ENCODE assay signal across 10 mouse cellular contexts in genomic region chr16:45810829-45811326, GRCm38 (mm10).
DNase-seq lines count a peak whose midpoint lies in the region; ATAC-seq and TF ChIP-seq lines count a peak whose summit lies in the region.
"Had no signal": no experiment of that assay in that cellular context is flagged by ENCODE, and none has a peak within 500 bp of the region (broad histone marks: within the 10 kb centered on the region; RNA-seq: fewer than 3 reads in every experiment).

No protein-coding gene starts in this region.

- H3K4me3 ChIP-seq in left cerebral cortex, adult 2 months = no peak overlapping the region
- no peak overlapping the region for H3K4me3 ChIP-seq in stomach, embryonic 14.5 days (ENCODE audit: low read depth, low read length)
- H3K4me3 ChIP-seq in hindbrain, postnatal 0 days (ENCODE audit: low read length) = no peak overlapping the region

- H3K9ac ChIP-seq in stomach, embryonic 14.5 days (replicated peaks; ENCODE audit: low read depth, low read length) = no peak overlapping the region
- no peak overlapping the region for H3K9ac ChIP-seq in hindbrain, postnatal 0 days (replicated peaks; ENCODE audit: low read length)

- no peak overlapping the region for H3K4me2 ChIP-seq in stomach, embryonic 14.5 days (replicated peaks; ENCODE audit: low read depth, low read length)
- H3K4me2 ChIP-seq in hindbrain, postnatal 0 days (ENCODE audit: low read depth, low read length) = no peak overlapping the region

- peaks cover 9% of the 10 kb centered on the region; the same call in 1 of the 2 replicates for H3K36me3 ChIP-seq in stomach, embryonic 14.5 days (ENCODE audit: control insufficient read depth, insufficient read depth, low read length)
- H3K36me3 ChIP-seq in hindbrain, postnatal 0 days (ENCODE audit: insufficient read depth, low read length) = no peaks in the 10 kb centered on the region

- peak overlapping the region; percentile 76 for H3K27ac ChIP-seq in left cerebral cortex, adult 2 months
- H3K27ac ChIP-seq in stomach, embryonic 14.5 days (ENCODE audit: low read length) = peak overlapping the region; percentile 48; the same call in 1 of the 2 replicates
- no peak overlapping the region for H3K27ac ChIP-seq in hindbrain, postnatal 0 days

- peaks cover 13% of the 10 kb centered on the region; the same call in 1 of the 2 replicates for H3K4me1 ChIP-seq in stomach, embryonic 14.5 days (ENCODE audit: control insufficient read depth, insufficient read depth, low read length)
- no peaks in the 10 kb centered on the region for H3K4me1 ChIP-seq in hindbrain, postnatal 0 days (ENCODE audit: insufficient read depth, low read length)

- ATAC-seq in frontal cortex, adult (ENCODE audit: low TSS enrichment) = peak; percentile 93
- ATAC-seq in stomach, embryonic 14.5 days (ENCODE audit: insufficient number of reproducible peaks, insufficient read depth, low FRiP score, low read depth) = no peak
- no peak for ATAC-seq in hindbrain, postnatal 0 days

- no peaks in the 10 kb centered on the region for H3K9me3 ChIP-seq in stomach, embryonic 14.5 days (ENCODE audit: control insufficient read depth, low read depth, low read length)
- no peaks in the 10 kb centered on the region for H3K9me3 ChIP-seq in hindbrain, postnatal 0 days (ENCODE audit: low read length)

- 66% methylated on average over 6 of the region's 6 CpGs for WGBS in stomach, embryonic 14.5 days
- WGBS in hindbrain, postnatal 0 days = 79% methylated on average over 6 of the region's 6 CpGs

- intact Hi-C loops in left cerebral cortex, adult 2 months (cut with DNase I) = loop anchor here (1.0 to 10.0 kb wide), 3 partner anchors 44 to 126 kb away; no protein-coding TSS in a partner anchor

- H3K27me3 ChIP-seq in stomach, embryonic 14.5 days (ENCODE audit: control insufficient read depth, insufficient read depth, low read length) = no peaks in the 10 kb centered on the region
- H3K27me3 ChIP-seq in hindbrain, postnatal 0 days (ENCODE audit: insufficient read depth, low read length) = no peaks in the 10 kb centered on the region

- no peak for TF ChIP-seq CTCF in left cerebral cortex, adult 2 months (IDR thresholded peaks at IDR 0.05)
- no peak for TF ChIP-seq CTCF in hindbrain, postnatal 0 days (IDR thresholded peaks at IDR 0.05; ENCODE audit: low read depth)

- peak; percentile 19 to 49 for DNase-seq in lung, adult 18-20 months
- DNase-seq in lung, postnatal 10 days = no peak
- DNase-seq in left cerebral cortex, adult 2 months (ENCODE audit: extremely low spot score in 1 of 2, low spot score in 2 of 2) = peak; percentile 11 to 29
- DNase-seq in urinary bladder, adult 2 months (ENCODE audit: low spot score) = no peak
- no peak for DNase-seq in hindbrain, postnatal 0 days (ENCODE audit: low spot score)
- no peak for DNase-seq in cerebellum, adult 9-10 months
- DNase-seq: gastrocnemius, postnatal 10 days; kidney, postnatal 36 days had no signal

Comparison
In these comparisons a context has a peak if more than half of its experiments do, and no peak if none do; other contexts are left out.
1. DNase-seq: peak in lung, adult 18-20 months (2 of 2) and left cerebral cortex, adult 2 months (2 of 2); none in lung, postnatal 10 days (single experiment), urinary bladder, adult 2 months (single experiment), hindbrain, postnatal 0 days (single experiment) and cerebellum, adult 9-10 months (single experiment).